Mouse (Mus musculus) megakaryocyte progenitor cell, adult 5-6 weeks (primary cell): ENCODE measurements around the gene Vsig2. TPM values are rescaled to one million over a fixed set of nuclear protein-coding genes. Genes with fewer than 3 reads are reported as not detected.

Source experiments
- ATAC-seq: replicated peaks from 2 replicates; pipeline ENCODE4 v1.8.0; 2016; ENCODE audit warnings: mild to moderate bottlenecking, moderate TSS enrichment, inconsistent platforms; ENCODE audit not compliant: poor library complexity
- total RNA-seq, 2 experiments: library from RNA; stranded (forward) in 1 of 2; stranded (reverse) in 1 of 2; fragments of 157-497, 149-512 nt in 1 of 2; fragments of 200-1000 nt in 1 of 2; gene quantifications; 2 replicates each; pipeline versions ENCODE4 v1.2.3 to v1.2.4; 2015 to 2017

The Vsig2 gene
- total RNA-seq, 2 experiments from 2014 or later = not detected

- ATAC-seq = peak; percentile 44
These were observed 8.0 kb upstream of the Vsig2 start for GRCm38 (mm10) chr9:37530888-37531705.

GRCm38 (mm10) chr9:37536851-37537250 is 2.2 kb upstream of the Vsig2 start:
- no peak for ATAC-seq

GRCm38 (mm10) chr9:37537658-37538250 is 1.3 kb upstream of the Vsig2 start:
- ATAC-seq = no peak

GRCm38 (mm10) chr9:37540226-37540625 is 1.2 kb downstream of the Vsig2 start:
- ATAC-seq = no peak

- peak; percentile 29; the same call in 1 of the 2 replicates for ATAC-seq
These were observed 1.9 kb downstream of the Vsig2 start for GRCm38 (mm10) chr9:37540701-37541575.

GRCm38 (mm10) chr9:37541851-37542642 is 3.0 kb downstream of the Vsig2 start:
- ATAC-seq = no peak

- ATAC-seq = no peak
These were observed 4.9 kb downstream of the Vsig2 start for GRCm38 (mm10) chr9:37543869-37544440.

- ATAC-seq = peak; percentile 78
These were observed 5.6 kb downstream of the Vsig2 start for GRCm38 (mm10) chr9:37544447-37545165.

- no peak for ATAC-seq
These were observed 6.1 kb downstream of the Vsig2 start for GRCm38 (mm10) chr9:37545166-37545610.

- ATAC-seq = no peak
These were observed 6.9 kb downstream of the Vsig2 start for GRCm38 (mm10) chr9:37545847-37546452.

GRCm38 (mm10) chr9:37546889-37547288 is 7.8 kb downstream of the Vsig2 start:
- ATAC-seq = no peak

GRCm38 (mm10) chr9:37550435-37550834 is 11.4 kb downstream of the Vsig2 start:
- no peak for ATAC-seq

- ATAC-seq = peak; percentile 12; the same call in 1 of the 2 replicates
These were observed 12.9 kb downstream of the Vsig2 start for GRCm38 (mm10) chr9:37551751-37552531.

- ATAC-seq = peak; percentile 81
These were observed 13.7 kb downstream of the Vsig2 start, which contains the start of gene Nrgn for GRCm38 (mm10) chr9:37552536-37553293. Nrgn (minus strand) TSS chr9:37552904.

- ATAC-seq = peak; percentile 64
These were observed 15.2 kb downstream of the Vsig2 start for GRCm38 (mm10) chr9:37554279-37554678.

GRCm38 (mm10) chr9:37554838-37555748 is 16.0 kb downstream of the Vsig2 start, which contains the start of gene Siae:
Siae (plus strand) TSS chr9:37555698.
- no peak for ATAC-seq
